Mouse (Mus musculus) stomach, embryonic 14.5 days (tissue): ENCODE measurements at regions not wholly inside any gene's neighbourhood (a gene's known extent, or its start where the extent isn't known, plus 50 kb on each side); places are given as distances from the start of the nearest gene placed in this dataset.

Source experiments
- ATAC-seq: fragments of 200-750 bp; cut with Nextera tagmentation; 2 replicates; pipeline ENCODE4 v1.8.0; 2017; ENCODE audit warnings: low read depth, moderate TSS enrichment; ENCODE audit not compliant: insufficient number of reproducible peaks, insufficient read depth, low FRiP score
- H3K27ac ChIP-seq: fragments of 300-500 bp; sonication (generic); 2 replicates; pipeline ENCODE4 v1.5.1; 2014; ENCODE audit warnings: mild to moderate bottlenecking, low read length, moderate library complexity, mixed read lengths
- H3K27me3 ChIP-seq: fragments of 300-500 bp; sonication (generic); 2 replicates; pipeline ENCODE4 v1.6.1; 2014; ENCODE audit warnings: low read length, control low read depth, mixed read lengths; ENCODE audit not compliant: control insufficient read depth, insufficient read depth
- H3K36me3 ChIP-seq: fragments of 300-500 bp; sonication (generic); 2 replicates; pipeline ENCODE4 v1.6.1; 2014; ENCODE audit warnings: mild to moderate bottlenecking, control low read depth, low read length, moderate library complexity, mixed read lengths; ENCODE audit not compliant: control insufficient read depth, insufficient read depth
- H3K4me1 ChIP-seq: fragments of 300-500 bp; sonication (generic); 2 replicates; pipeline ENCODE4 v1.6.1; 2014; ENCODE audit warnings: low read length, control low read depth, mixed read lengths; ENCODE audit not compliant: control insufficient read depth, insufficient read depth
- H3K4me2 ChIP-seq: fragments of 300-500 bp; sonication (generic); replicated peaks from 2 replicates; pipeline ENCODE4 v1.6.1; 2014; ENCODE audit warnings: low read depth, low read length, control low read depth
- H3K4me3 ChIP-seq: fragments of 300-500 bp; sonication (generic); 2 replicates; pipeline ENCODE4 v1.5.1; 2014; ENCODE audit warnings: low read depth, low read length, control low read depth
- H3K9ac ChIP-seq: fragments of 300-500 bp; sonication (generic); replicated peaks from 2 replicates; pipeline ENCODE4 v1.6.1; 2014; ENCODE audit warnings: low read depth, mild to moderate bottlenecking, control low read depth, low read length, moderate library complexity, mixed read lengths
- H3K9me3 ChIP-seq: fragments of 300-500 bp; sonication (generic); 2 replicates; pipeline ENCODE4 v1.6.1; 2016; ENCODE audit warnings: low read depth, low read length, control low read depth; ENCODE audit not compliant: control insufficient read depth
- WGBS: fragments of 180-500 bp; shearing (Covaris S2); extraction: QIAGEN DNeasy Blood & Tissue Kit; methylation state at CpG from one replicate; pipeline ENCODE4 v1.1.7; 2014; 5-methylcytosine and 5-hydroxymethylcytosine counted together

GRCm38 (mm10) chr1:77148052-77148451, 366.8 kb downstream of the Epha4 start:
- H3K4me1 ChIP-seq, result no peaks in the 10 kb centered on the region
- no peak overlapping the region for H3K4me3 ChIP-seq
- no peak overlapping the region for H3K9ac ChIP-seq
- WGBS, result 93% methylated on average over 4 of the region's 4 CpGs
- H3K27me3 ChIP-seq, result no peaks in the 10 kb centered on the region
- H3K4me2 ChIP-seq, result no peak overlapping the region
- no peaks in the 10 kb centered on the region for H3K36me3 ChIP-seq
- H3K9me3 ChIP-seq, result no peaks in the 10 kb centered on the region
- no peak for ATAC-seq
- H3K27ac ChIP-seq, result no peak overlapping the region

DNA sequence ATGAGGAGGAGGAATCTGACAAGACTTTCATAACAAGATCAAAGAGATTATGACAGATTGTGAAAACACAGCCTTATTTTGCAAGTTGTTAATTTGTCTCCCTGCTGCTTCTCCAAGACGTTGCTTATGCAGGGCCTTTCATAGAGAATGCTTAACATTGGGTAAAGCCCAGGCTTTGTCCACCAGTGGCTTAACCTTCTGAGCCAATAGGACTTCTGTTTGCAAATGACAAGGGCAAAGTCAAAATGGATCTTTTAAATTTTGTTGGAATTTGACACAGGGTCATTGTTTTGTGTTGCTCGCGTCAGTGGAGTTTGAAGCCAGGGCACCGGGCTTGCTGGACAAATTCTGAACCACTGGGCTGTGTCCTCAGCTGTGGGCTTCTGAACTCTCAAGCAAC, 346.6 kb downstream of the Epha4 start:
- H3K4me3 ChIP-seq, result no peak overlapping the region
- no peaks in the 10 kb centered on the region for H3K4me1 ChIP-seq
- no peaks in the 10 kb centered on the region for H3K9me3 ChIP-seq
- H3K27ac ChIP-seq, result no peak overlapping the region
- H3K27me3 ChIP-seq, result 0 out of 2 replicates have a peak, but pooled peaks cover 3% of the 10 kb centered on the region
- no peak overlapping the region for H3K4me2 ChIP-seq
- no peak overlapping the region for H3K9ac ChIP-seq
- H3K36me3 ChIP-seq, result no peaks in the 10 kb centered on the region
- no peak for ATAC-seq
- WGBS, result 74% methylated on average over 4 of the region's 4 CpGs

GRCm38 (mm10) chr1:77172463-77172862, 342.4 kb downstream of the Epha4 start:
- Histone ChIP-seq H3K9ac (no peak overlapping the region), H3K27me3 (0 out of 2 replicates have a peak, but pooled peaks cover 3% of the 10 kb centered on the region), H3K9me3 (no peaks in the 10 kb centered on the region), H3K36me3 (no peaks in the 10 kb centered on the region), H3K4me3 (no peak overlapping the region), H3K27ac (no peak overlapping the region), H3K4me2 (no peak overlapping the region), H3K4me1 (0 out of 2 replicates have a peak, but pooled peaks cover 4% of the 10 kb centered on the region)
- 61% methylated on average over 1 of the region's 1 CpGs for WGBS
- ATAC-seq, result no peak

DNA sequence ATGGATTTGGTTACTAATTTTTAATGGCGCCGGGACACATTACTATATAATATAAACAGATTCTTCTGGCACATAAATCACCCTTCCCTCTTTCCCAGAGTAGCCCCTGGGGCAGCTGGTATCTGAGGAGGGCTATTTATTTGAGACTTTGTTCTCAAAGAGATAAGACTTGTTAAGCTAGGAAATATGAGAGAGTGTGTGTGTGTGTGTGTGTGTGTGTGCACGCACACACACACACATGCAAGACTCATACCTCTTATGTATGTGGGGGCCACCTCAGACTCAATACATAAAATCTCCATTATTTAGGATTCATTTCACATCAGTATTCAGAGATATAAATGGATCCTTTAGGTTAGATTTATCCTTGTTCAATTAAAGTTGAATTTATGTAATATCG, 340.1 kb downstream of the Epha4 start:
- no peak overlapping the region for H3K4me2 ChIP-seq
- WGBS, result 20% methylated on average over 4 of the region's 4 CpGs
- H3K9me3 ChIP-seq, result no peaks in the 10 kb centered on the region
- 0 out of 2 replicates have a peak, but pooled peaks cover 4% of the 10 kb centered on the region for H3K4me1 ChIP-seq
- no peak overlapping the region for H3K27ac ChIP-seq
- no peak overlapping the region for H3K4me3 ChIP-seq
- 0 out of 2 replicates have a peak, but pooled peaks cover 3% of the 10 kb centered on the region for H3K27me3 ChIP-seq
- ATAC-seq, result no peak
- no peaks in the 10 kb centered on the region for H3K36me3 ChIP-seq
- H3K9ac ChIP-seq, result no peak overlapping the region

DNA sequence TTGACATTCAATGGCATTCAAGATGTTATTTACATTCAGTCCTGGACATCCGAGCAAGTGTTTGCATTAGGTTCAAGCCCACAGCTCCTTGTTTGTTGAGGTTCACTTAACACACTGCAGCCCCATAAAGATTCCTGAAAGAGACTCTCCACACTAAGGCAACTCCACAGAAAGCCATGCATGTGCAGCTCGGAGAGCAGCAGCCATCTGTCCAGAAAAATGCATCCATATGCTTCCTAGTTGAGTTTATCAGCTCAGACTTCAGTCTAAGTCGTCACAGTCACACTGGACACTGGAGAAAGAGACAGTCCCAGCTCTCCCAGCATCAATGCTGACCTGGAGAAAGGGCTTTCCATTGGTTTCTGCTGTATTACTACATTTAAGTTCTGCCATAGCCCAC, 339.7 kb downstream of the Epha4 start:
- Histone ChIP-seq H3K36me3 (no peaks in the 10 kb centered on the region), H3K4me3 (no peak overlapping the region), H3K27me3 (0 out of 2 replicates have a peak, but pooled peaks cover 3% of the 10 kb centered on the region), H3K9ac (no peak overlapping the region), H3K4me1 (0 out of 2 replicates have a peak, but pooled peaks cover 4% of the 10 kb centered on the region), H3K4me2 (no peak overlapping the region), H3K9me3 (no peaks in the 10 kb centered on the region), H3K27ac (no peak overlapping the region)
- 23% methylated on average over 3 of the region's 3 CpGs for WGBS
- no peak for ATAC-seq

DNA sequence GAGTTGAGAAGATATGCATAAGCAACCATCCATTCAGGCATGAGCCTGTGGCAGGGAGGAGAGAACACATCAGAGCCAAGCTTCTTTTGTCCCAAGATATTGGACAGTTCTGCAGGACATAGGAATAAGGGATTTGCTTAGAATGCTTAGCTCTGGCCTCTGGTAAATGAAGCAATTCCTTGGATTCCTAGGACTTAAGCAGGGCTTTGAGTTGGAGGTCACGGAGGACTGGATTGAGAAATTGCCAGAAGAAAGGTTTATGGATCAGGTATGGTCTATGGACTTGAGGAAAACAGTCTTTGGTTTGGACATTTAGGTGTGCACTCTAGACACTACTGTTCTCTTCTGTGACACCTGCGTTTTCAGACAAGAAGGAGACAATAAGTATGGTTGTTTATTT, 338.4 kb downstream of the Epha4 start:
- H3K4me3 ChIP-seq, result no peak overlapping the region
- H3K4me2 ChIP-seq, result no peak overlapping the region
- no peaks in the 10 kb centered on the region for H3K9me3 ChIP-seq
- WGBS, result 93% methylated on average over 2 of the region's 2 CpGs
- no peak overlapping the region for H3K27ac ChIP-seq
- no peak overlapping the region for H3K9ac ChIP-seq
- H3K36me3 ChIP-seq, result no peaks in the 10 kb centered on the region
- ATAC-seq, result no peak
- 0 out of 2 replicates have a peak, but pooled peaks cover 3% of the 10 kb centered on the region for H3K27me3 ChIP-seq
- H3K4me1 ChIP-seq, result 0 out of 2 replicates have a peak, but pooled peaks cover 4% of the 10 kb centered on the region

GRCm38 (mm10) chr1:77183965-77184364, 330.9 kb downstream of the Epha4 start:
- Histone ChIP-seq H3K4me3 (no peak overlapping the region), H3K9ac (no peak overlapping the region), H3K4me2 (no peak overlapping the region), H3K9me3 (no peaks in the 10 kb centered on the region), H3K27me3 (no peaks in the 10 kb centered on the region), H3K27ac (no peak overlapping the region), H3K36me3 (no peaks in the 10 kb centered on the region), H3K4me1 (0 out of 2 replicates have a peak, but pooled peaks cover 2% of the 10 kb centered on the region)
- no peak for ATAC-seq
- WGBS, result 77% methylated on average over 2 of the region's 2 CpGs

DNA sequence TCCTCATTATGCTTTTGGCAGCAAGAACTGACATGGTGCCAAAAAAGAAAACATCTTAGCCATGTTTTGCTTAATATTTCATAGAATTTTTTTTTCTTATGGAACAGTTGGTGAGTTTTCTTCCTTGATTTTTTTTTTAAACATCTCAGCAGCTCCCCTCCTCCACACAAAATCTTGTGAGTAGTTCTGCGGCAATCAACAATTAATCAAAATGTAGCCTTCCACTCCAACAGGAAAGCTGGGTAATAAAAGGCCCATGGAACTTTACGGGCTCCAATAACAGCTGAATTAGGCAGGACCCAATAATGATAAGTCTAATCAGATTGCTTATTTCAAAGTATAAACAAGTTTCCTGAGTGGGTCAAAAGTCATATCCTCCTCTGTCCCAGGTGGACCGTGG, 324.7 kb downstream of the Epha4 start:
- WGBS, result 32% methylated on average over 3 of the region's 3 CpGs
- Histone ChIP-seq H3K36me3 (no peaks in the 10 kb centered on the region), H3K9ac (no peak overlapping the region), H3K27ac (no peak overlapping the region), H3K4me1 (no peaks in the 10 kb centered on the region), H3K4me2 (no peak overlapping the region), H3K9me3 (no peaks in the 10 kb centered on the region), H3K4me3 (no peak overlapping the region), H3K27me3 (no peaks in the 10 kb centered on the region)
- no peak for ATAC-seq

DNA sequence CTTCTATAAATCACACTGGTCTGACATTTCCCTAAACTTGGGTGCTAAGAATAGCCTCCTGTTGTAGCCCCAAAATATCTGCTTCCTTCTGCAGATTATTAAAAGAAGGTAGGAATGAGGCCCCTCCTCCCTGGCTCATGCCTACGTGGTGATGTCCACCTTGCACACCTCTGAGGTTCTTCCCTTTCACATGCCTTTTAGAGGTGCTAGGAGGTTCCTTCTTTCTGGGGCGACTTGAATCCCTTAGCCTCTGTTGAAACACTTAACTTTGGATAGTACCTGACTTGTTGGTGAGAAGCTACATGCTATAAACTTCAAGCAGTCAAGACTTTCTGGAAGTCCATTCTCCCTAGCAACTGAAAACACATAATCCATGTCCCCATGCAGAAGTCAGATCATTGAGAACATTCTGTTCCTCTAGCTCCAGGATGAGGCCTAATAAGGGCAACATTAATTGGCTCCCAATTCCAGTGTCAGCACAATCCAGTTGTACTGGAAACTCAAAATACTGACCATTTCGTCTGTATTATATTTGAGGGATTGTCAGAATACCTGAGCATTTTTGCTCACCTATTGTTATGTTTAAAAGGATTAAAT, 313.5 kb downstream of the Epha4 start:
- H3K9ac ChIP-seq, result no peak overlapping the region
- H3K27ac ChIP-seq, result no peak overlapping the region
- H3K9me3 ChIP-seq, result no peaks in the 10 kb centered on the region
- no peaks in the 10 kb centered on the region for H3K36me3 ChIP-seq
- no peaks in the 10 kb centered on the region for H3K27me3 ChIP-seq
- no peak overlapping the region for H3K4me2 ChIP-seq
- no peaks in the 10 kb centered on the region for H3K4me1 ChIP-seq
- no peak for ATAC-seq
- no peak overlapping the region for H3K4me3 ChIP-seq
- 74% methylated on average over 3 of the region's 3 CpGs for WGBS
